Comparison of ENCODE assay signal across 7 mouse cellular contexts in the genomic region with DNA sequence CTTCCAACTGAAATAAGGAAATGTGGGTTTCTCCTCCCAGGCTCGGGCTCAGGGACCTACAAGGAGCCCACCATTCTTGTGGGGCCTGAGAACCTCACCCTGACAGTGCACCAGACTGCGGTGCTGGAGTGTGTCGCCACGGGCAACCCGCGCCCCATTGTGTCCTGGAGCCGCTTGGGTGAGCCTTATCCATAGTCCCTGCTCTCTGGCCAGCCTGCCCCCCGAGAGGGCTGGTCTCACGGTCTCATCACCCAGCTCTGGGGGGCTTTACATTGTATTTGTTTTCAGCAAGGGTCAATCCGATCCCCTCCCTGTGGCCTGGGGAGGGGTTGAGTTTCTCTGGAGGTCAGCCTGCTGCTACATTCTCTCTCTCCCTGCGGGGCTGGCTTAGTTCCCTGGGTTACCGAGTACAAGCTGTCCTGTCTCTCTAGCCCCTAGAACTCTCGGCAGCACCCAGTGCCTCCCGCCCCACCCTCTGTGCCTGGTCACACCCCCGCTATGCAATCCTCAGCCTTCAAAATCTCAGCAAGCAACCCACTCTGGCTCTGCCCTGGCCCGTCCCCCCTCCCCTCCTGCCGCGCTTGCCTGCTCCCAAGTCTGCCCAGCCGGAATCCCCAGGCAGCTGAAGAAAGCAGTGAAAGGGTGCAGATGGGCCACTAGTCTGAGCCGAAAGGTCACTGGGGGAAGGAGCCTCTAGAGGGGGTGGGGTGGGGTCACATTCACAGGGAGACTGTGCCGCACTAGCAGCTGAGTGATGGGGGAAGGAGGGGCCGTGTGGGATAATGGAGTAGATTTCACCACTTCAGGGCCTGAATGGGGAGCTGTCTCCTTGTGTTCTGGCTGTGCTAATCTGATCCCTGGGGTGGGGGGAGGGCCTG. TPM values are rescaled to one million over a fixed set of nuclear protein-coding genes. Genes with fewer than 3 reads are reported as not detected.
DNase-seq lines count a peak whose midpoint lies in the region; ATAC-seq lines count a peak whose summit lies in the region.

No protein-coding gene starts in this region.

- H3K9me3 ChIP-seq in liver, embryonic 11.5 days (ENCODE audit: control insufficient read depth, low read length): no peaks in the 10 kb centered on the region
- no peaks in the 10 kb centered on the region for H3K9me3 ChIP-seq in embryonic facial prominence, embryonic 12.5 days

- WGBS in liver, embryonic 11.5 days: 15% methylated on average over 22 of the region's 22 CpGs
- WGBS in embryonic facial prominence, embryonic 12.5 days: 6% methylated on average over 22 of the region's 22 CpGs

- 0 out of 2 replicates have a peak, but pooled peaks cover 3% of the 10 kb centered on the region for H3K4me1 ChIP-seq in liver, embryonic 11.5 days (replicated peaks; ENCODE audit: control insufficient read depth, insufficient read depth, low read length)
- peaks cover 57% of the 10 kb centered on the region for H3K4me1 ChIP-seq in embryonic facial prominence, embryonic 12.5 days

- no peaks in the 10 kb centered on the region for H3K36me3 ChIP-seq in liver, embryonic 11.5 days (ENCODE audit: control insufficient read depth, insufficient read depth, low read length)
- H3K36me3 ChIP-seq in embryonic facial prominence, embryonic 12.5 days: peaks cover 24% of the 10 kb centered on the region

- no peak overlapping the region for H3K4me3 ChIP-seq in liver, embryonic 11.5 days (ENCODE audit: low read depth, low read length)
- 0 out of 2 replicates have a peak overlapping the region, but pooled peaks have one; percentile 10 for H3K4me3 ChIP-seq in embryonic facial prominence, embryonic 12.5 days

- H3K27ac ChIP-seq in liver, embryonic 11.5 days (ENCODE audit: low read depth, low read length): no peak overlapping the region
- peak overlapping the region; percentile 77 for H3K27ac ChIP-seq in embryonic facial prominence, embryonic 12.5 days

- peak overlapping the region; percentile 21; the same call in 1 of the 2 replicates for H3K4me2 ChIP-seq in liver, embryonic 11.5 days
- peak overlapping the region; percentile 39 for H3K4me2 ChIP-seq in embryonic facial prominence, embryonic 12.5 days (replicated peaks)

- no peak for DNase-seq in liver, embryonic 11.5 days (ENCODE audit: low spot score)
- no peak for DNase-seq in liver
- DNase-seq in heart, postnatal 4 days: peak; percentile 30
- DNase-seq in mesoderm, embryonic 11.5 days (ENCODE audit: low read depth, low spot score): peak; percentile 89
- DNase-seq in natural killer cell, adult 2 months (ENCODE audit: low spot score in 2 of 2): no peak

- no peak for ATAC-seq in liver, embryonic 11.5 days (replicated peaks; ENCODE audit: low FRiP score)
- peak; percentile 57; the same call in 1 of the 2 replicates for ATAC-seq in embryonic facial prominence, embryonic 12.5 days (ENCODE audit: insufficient number of reproducible peaks, insufficient read depth, low FRiP score, low TSS enrichment)
- no peak for ATAC-seq in erythroblast, adult 5-6 weeks (replicated peaks; ENCODE audit: low FRiP score, poor library complexity, severe bottlenecking)

- peaks cover 42% of the 10 kb centered on the region for H3K27me3 ChIP-seq in liver, embryonic 11.5 days (replicated peaks; ENCODE audit: control insufficient read depth, insufficient read depth, low read length)
- no peaks in the 10 kb centered on the region for H3K27me3 ChIP-seq in embryonic facial prominence, embryonic 12.5 days

- no peak overlapping the region for H3K9ac ChIP-seq in liver, embryonic 11.5 days (ENCODE audit: low read depth, low read length)
- peak overlapping the region; percentile 34 for H3K9ac ChIP-seq in embryonic facial prominence, embryonic 12.5 days

RNA-seq across cellular contexts. Expression of a gene that starts 16.6 kb away (rescaled TPM):
- 7.3 and 7.5 TPM in 2 replicates for polyA plus RNA-seq in liver, embryonic 11.5 days (2014; fragmentation: Nextera tagmentation; extraction: Ambion mirVana)
- polyA plus RNA-seq in embryonic facial prominence, embryonic 12.5 days (2016; fragmentation: Nextera tagmentation; extraction: Ambion mirVana): 7.1 and 7.2 TPM in 2 replicates
- 1 to 10 TPM; 3.7 to 3.8 TPM for total RNA-seq in heart, postnatal 4 days (2021)
- 10.2 and 13.2 TPM in 2 replicates for total RNA-seq in erythroblast, adult 5-6 weeks (2015; ENCODE audit: low replicate concordance)
- 14.5 and 15.3 TPM in 2 replicates for total RNA-seq in erythroblast, adult 5-6 weeks (2017; ENCODE audit: low replicate concordance)

RNA-seq across cellular contexts. Expression of a gene that starts 37.6 kb away (rescaled TPM):
- 4.8 and 5.5 TPM in 2 replicates for polyA plus RNA-seq in liver, embryonic 11.5 days (2014; fragmentation: Nextera tagmentation; extraction: Ambion mirVana)
- 7.5 and 9.3 TPM in 2 replicates for polyA plus RNA-seq in embryonic facial prominence, embryonic 12.5 days (2016; fragmentation: Nextera tagmentation; extraction: Ambion mirVana)
- under 1 TPM; 0.43 to 0.52 TPM for total RNA-seq in heart, postnatal 4 days (2021)
- total RNA-seq in erythroblast, adult 5-6 weeks (2015; ENCODE audit: low replicate concordance): not detected in 2 replicates
- not detected in 2 replicates for total RNA-seq in erythroblast, adult 5-6 weeks (2017; ENCODE audit: low replicate concordance)

Comparison
In these comparisons a context has a peak if more than half of its experiments do, and no peak if none do; other contexts are left out.
1. DNase-seq: peak in heart, postnatal 4 days (single experiment) and mesoderm, embryonic 11.5 days (single experiment); none in liver, embryonic 11.5 days (single experiment), liver (single experiment) and natural killer cell, adult 2 months (0 of 2).